Mouse (Mus musculus): ENCODE measurements at regions not wholly inside any gene's neighbourhood (a gene's known extent, or its start where the extent isn't known, plus 50 kb on each side); places are given as distances from the start of the nearest gene placed in this dataset.

DNA sequence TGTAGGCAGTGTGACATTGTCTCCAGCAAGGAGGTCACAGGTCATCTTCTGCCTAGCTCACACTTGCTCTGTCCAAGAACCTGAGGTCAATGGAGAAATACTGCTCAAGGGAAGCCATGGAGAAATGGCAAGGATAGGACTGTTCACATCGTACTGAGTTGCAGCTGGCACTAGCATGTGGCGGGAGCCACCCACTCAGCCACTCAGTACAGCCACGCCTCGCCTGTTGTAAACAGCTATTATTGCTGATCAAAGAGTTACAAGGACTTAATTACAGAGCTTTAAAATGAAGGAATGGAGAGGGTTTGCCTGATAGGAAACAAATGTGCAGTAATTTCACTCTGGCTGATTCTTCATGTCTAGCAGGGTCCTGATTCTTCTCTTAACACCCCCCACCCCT is 64.8 kb downstream of the Dll1 start:
- ATAC-seq, result no peak

DNA sequence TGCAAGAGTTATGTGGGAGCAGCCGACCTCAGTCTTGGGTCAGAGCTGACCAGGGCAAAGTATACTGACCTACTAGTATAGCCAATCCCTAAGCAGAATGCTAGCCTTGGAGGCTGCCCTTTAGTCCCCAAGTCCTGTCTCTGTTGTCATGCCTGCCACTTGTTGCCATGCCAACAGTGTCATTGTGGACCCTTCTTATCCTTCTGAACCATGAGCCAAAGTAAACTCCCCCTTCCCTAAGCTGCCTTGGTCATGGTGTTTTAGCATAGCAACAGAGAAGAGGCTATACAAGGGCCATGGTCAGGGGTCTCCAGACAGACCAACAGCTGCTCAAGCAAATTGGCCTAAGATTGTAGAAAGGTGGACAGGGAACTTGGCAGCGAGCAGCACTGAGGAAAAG is 66.2 kb downstream of the Dll1 start:
- ATAC-seq, result no peak

DNA sequence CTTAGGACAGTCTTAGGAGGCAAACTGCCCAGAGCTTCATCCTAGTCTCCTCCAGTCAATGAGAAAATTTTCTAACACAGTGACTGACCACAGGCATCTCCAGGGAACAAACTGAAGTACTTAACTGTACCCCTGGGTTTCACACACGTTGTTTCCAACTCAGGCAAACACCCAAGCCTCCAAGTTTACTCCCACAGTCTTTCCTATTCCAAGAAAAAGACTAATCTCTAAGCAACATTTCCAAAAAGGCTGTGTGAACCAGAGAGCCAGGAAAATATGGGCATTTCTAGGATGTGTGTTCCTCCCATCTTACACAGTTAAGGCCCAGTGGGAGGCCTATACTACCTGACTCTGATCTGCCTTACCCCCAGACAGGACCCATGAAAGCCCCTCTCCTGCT is 74.6 kb downstream of the Dll1 start:
- ATAC-seq, result no peak

DNA sequence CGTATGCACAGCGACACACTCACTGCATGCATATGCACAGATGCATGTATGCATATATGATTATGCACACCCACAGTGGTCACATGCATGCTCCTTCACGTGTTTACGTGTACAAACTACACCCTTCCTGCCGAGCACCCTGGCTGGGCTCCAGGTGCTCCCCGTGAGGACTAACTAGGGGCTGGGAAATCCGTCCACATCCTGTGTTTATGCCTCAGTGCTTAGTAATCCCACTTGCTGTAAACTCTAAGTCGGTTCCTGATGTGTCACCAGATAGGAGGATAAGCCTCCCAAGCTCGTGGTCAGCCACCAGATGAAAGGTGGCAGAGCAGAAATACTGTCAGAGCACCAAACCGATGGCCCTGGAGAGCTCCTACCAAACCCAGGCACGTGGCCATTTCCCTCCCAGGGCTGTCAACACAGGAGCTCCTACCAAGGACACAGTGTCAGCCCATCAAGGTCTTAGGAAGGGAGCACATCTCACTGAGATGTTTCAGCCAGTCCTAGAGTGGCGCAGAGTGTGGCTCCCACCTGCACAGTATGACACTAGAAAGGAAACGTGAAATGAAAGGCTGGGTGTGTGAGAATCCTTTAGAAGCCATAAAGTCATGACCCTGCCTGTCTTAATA is 76.8 kb downstream of the Dll1 start:
- no peak for ATAC-seq

DNA sequence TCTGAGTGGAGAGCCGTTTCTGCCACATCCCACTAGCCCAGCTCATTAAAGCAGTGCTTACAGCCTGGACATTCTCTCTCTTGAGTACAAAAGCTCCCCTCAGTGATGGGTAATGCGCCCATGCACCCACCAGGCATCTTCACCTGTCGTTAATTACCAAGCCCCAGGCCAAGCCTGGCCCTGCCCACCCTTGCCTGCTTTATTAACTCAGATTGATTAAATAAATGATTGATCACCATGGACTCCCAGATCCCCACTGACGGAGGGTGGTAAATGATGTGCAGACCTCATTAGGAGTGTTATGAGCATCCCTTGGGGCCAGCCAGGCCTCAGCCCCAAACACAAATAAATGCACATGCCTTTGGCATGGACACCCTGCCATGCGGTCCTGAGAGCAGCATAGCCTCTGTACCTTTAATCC is 82.5 kb downstream of the Dll1 start:
- ATAC-seq, result no peak

DNA sequence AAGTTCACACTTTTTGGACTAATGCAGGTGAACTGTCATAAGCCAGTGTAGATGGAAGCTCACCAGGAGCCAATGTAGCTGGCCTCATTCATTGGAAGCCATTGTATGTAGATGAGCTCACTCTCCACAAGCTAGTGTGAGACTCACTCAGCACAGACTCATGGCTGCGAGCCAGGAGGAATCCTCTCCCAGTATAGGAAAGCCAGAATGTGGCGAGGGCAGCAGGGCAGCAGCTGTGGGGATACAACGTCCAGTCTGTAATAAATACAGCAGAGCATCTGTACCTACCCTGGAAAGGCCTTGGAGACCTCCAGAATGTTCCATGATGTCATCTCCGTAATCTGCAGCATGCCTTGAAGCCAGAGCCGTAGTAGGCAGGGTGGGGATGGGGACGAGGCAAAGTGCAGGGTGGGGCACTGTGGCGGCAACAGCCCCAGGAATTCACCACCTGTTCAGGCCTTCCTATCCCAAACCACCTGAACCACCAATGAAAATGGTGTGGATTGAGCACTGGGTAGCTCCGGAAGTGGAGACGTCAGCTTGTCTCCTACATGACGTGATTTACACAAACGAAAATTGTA is 84.1 kb downstream of the Dll1 start:
- ATAC-seq, result no peak

DNA sequence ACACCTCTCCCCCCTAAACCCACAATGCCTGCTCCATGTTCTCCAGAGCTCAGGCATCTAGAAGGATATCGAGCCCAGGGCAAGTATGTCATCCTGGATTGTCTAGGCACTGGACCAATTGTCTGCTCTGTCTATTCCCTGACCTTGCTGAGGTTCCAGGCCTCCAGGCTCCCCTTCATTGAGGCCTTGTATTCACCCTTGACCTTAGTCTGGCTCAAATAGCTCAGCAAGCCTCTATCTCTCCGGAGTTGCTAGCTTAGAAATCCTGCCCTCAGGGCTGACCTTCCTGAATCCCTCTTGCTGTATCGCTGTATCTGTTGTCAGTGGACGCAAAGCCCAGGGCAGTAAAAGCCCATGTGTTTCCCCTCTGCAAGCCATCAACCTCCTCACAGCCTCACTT is 85.0 kb downstream of the Dll1 start:
- no peak for ATAC-seq

DNA sequence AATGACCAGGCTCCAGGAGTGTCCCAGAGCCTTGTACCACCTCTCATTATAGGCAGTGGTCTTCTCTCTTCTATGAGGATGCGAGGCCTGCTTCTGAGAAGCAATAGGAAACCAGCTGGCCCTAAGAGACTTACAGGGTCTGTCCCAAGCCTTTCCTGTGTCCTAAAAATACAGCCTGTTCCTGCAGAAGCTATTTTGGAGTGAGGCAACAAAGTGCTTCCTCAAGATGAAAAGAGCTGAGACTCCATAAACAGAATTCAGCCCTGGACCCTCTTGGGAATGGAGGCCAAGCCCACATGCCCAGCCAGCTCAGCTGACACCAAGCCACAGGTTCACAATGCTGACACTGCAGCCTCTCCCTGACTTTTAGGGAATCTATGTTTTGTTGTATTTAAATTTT is 86.3 kb downstream of the Dll1 start:
- no peak for ATAC-seq

DNA sequence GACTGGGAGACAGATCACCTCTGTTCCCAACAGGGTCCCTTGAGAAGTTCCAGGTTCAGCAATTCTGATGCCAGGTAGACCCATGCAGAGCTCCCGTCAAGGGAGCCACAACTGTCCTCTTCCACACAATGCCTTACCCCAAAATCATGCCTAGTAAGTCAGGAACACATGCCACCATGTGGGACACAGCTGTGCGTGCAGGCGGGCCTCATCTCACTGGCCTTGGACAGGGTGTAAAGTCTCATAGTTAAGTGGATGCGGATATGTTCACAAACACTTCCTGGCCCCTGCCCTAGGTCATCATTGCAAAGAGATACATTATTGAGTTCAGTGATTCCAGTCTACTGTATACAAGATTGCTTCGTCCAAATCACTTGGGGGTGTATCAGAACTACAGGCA is 87.6 kb downstream of the Dll1 start:
- ATAC-seq, result no peak

DNA sequence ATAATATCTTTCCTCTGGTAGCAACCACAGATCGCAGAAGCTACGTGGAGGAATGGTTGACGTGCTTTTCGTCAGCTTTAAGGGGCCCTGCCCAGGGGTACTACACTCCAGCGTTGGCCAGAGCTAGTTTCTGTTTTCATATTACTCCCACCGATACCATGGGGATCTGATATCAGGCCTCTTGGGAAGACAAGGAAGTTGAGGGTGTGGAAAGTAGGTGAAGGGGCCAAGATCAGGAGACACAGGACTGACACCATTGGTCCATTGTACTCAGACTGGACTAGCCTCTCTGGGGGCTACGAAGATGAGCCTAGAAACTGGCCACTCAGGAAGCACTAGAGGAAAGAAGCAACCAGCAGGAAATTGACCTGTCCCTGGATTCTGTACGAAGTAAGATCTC is 88.0 kb downstream of the Dll1 start:
- ATAC-seq, result no peak

DNA sequence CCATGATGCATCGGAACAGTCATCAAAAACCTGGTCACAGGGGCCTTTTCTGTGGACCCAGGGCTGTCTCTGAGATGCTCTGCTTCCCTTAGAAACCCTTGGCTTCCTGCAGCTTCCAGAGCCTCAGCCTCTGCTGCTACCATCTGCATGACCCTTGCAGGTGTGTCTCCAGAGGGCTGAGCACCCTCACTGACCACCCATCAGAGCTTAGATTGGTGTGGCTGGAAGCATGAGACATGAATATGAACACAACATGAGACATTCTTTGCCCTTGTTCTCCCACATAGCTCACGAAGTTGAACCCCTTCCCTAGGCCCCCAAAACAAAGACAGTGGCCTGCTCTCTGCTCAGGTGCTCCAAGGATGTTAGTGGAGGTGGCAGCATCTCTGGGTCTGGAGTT is 90.1 kb downstream of the Dll1 start:
- ATAC-seq, result no peak

DNA sequence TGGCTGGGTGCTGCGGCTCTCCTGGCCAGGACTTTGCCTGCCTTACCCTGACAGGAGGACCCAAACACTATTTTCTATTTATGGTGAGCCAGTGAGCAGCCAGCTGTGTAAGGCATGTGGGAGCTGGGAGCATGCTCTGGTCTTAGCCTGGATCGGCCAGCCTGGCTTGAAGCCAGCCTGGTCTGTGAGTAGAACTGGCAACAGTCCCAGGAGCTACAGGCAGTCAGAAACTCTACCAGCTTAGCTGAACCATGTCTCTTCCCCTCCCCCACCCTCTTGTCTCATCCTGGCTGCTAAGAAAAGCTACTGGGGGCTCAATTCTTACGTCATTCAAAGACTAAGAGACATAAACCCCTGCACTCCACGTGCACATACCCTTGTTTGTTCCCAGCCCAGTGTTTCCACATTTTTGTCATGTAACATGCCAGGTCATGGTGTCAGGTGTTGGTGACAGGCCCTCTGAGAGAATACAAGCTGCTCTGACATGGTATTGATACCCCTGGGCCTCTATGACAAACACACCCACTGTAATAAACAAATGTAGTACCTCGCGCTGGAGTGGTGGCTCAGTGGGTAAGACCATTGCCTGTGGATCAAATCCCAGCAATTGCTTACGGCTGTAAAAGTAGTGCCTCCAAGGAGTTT is 91.2 kb downstream of the Dll1 start:
- no peak for ATAC-seq

DNA sequence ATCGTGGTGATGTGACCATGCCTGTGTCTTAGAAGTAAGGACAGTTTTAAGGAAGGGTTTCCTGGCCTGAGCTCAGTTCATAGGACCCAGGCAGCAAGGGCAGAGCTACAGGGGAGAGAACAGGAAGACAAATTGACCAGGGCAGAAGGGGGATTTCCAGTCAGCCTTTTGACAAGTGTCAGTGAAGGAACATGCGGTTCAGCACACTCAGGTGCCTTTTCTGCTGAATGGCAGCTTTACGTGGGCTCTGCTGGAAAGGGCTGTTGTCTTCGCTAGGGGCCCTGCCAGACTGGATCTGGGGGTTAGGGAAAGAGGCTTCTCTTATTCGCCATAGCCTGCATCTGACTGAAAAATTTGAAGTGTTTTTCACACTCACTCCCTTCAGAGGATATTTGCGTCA is 106.8 kb downstream of the Dll1 start:
- no peak for ATAC-seq

DNA sequence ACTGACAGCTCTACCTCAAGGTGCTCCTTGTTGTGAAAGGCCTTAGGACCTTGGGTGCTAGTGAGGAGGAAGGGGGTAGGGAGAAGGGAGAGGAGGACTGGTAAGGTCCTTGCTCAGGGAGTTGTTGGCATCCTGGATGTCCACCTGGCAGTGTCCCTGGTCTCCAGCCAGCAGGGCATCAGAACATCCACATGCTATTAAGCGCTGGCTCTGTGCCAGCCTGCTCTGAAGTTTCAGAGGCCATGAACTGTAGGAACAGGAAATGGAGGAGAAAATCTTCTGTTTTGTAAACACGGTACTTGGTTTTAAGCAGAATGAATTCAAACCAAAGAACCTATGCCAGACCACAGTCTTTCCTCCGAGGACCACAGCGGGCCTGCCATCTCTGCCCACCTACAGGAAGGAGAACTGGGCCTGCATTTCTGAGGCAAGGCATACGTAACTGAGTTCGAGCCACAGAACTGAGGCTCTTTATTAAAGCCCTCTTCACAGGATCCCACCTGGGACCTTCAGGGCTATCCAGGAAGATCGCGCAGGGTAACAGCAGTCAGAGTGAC is 107.5 kb downstream of the Dll1 start:
- no peak for ATAC-seq

DNA sequence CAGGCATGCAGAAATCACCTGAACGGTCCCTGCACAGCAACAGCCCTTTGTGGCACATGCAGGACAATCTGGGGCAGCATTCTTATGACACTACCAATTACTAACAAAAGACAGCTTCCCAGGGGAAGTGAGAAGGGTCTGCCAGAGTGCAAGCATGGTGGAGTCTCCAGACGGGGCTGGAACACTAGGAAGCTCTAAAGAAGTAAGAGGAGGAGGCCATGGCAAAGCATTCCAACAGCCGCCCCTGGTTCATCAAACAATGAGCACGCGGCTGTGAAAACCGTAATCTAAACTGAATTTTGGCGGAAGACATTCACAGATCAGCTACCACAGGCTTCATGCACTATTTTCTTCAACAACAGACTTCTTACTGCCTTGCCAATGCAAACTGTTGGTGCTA is 109.0 kb downstream of the Dll1 start:
- ATAC-seq, result no peak

DNA sequence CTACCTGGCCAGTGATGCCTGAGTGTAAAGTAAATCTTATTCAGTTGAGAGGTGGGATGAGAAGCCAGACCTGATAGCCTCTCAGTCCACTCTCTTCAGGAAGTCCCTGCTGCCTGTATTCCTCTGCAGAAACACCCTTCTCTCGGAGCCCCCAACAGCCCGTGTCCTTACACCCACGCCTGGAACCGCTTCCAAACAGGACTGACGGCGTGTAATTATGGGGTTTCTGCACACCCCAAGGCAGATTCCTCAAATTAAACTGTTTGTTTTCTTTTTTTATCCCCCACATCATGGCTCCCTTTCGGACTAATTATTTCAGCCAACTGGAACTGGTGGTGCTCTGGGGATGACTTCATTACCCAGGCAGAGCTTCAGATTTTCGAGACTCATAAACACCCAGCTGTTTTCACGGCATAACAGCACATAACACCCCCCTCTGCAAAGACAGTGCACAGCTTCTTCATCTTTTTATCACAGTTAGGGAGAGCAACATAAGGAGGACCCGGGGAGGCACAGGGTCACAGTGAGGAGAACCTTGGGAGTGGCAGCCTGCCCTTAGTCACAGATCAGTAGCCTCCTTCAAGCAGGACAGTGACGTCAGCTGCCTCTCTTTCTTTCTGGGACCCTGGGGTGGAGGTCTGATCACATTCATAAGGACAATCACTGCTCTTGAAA is 117.1 kb downstream of the Dll1 start:
- ATAC-seq, result no peak

DNA sequence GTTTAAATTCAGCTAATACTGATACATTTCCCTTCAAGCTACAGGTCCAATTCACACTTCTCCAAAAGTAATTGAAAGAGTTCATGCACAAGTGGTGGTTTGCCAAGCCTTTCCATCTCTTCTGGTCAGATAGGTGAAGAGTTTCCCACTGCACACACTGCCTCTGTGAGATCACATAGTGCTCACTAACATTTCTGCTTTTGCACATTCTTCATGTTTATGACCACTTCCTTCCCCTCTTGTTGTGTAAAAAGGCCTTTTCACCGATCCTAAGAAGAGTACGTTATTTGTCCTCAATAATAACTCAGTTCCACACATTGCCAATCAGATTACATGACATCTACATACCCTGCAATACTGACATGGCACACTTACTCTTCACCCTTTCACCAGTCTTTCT is 120.8 kb downstream of the Dll1 start:
- ATAC-seq, result no peak

DNA sequence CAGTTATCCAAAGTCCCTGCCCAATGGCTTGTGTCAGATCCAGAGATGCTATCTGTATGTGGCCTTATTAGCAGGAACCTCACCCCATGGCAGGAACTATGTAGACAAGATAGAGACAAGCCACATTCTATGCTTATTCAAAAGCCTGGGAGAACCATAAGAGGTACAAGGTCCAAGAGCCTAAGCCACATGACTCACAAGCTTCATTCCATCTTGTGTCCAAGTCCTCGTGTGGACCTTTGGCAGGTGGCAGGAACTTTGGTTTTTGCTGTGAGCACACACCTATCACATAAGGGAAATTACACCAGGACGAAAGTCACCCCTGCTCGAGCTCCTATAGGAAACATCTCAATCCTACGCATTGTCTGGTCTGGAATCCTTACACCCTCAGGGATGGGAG is 122.9 kb downstream of the Dll1 start:
- ATAC-seq, result no peak

DNA sequence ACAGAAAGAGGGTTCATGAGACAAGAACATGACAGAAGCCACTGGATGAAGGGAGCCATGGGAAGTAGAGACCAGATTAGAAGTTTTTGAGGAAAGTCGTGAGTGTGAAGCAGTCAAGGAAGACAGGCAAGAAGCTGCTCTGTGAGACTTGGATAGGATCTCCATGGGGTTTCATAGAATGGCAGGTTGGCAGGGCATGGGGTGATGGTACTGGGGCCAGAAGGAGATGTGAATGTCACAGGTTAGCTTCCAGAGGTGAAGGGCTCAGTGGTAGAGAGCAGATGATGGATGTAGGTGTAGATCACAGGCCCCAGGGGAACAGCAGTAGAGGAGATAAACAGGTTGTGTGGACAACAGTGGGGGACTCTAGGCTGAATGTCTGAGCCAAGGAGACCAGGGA is 123.4 kb downstream of the Dll1 start:
- ATAC-seq, result no peak

DNA sequence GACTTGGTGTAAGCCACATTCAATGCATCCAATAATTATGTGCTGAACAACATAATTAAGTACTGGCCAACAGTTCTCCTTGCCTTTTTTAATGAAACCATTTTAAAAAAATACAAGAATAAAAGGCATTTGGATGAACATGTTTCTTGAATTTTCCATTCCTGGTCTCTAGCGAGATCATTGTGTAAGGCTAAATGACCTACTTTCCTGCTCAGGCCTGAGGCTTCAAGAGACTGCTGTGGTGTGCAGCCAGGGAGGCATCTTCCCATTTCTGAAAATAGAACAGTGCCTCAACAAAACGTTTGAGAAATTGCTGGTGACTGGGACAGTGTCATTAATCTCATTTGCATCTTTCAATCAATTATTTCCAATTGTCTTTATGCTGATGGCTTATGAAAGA is 124.5 kb downstream of the Dll1 start:
- ATAC-seq, result no peak

DNA sequence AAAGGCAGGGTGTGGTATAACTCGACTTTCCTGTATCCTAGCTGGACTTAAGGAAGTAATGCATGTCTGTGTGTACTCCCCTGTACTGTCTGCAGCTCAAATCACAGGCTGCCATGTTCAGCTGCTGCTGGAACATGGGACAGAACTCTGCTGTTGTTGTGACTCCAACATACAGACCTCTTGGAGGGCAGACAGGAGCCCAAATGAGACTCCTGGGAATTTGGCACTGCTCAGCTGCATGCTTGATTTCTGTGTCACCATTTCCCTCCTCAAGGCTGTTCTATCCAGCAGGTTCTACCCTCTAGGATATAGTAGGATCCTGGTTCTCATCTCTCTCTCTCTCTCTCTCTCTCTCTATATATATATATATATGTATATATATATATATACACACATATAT is 125.0 kb downstream of the Dll1 start:
- no peak for ATAC-seq

DNA sequence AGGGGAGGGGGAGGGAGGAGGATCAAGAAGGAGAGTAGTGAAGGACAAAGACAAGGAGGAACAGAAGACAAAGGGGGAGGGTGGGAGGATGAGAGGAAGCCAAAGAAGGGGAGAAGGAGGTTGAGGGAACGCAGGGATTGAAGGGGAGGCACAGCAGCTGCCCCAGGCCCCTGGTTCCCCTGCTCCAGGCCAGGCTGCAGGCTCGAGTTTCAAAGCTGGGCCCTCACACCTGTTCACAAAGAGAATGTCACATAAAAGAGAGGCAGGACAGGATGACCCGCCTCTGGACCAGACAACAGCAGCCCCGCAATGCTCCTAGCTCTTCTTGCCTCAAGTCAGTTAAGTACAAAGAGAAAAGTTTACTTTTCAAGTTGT is 128.3 kb downstream of the Dll1 start:
- no peak for ATAC-seq

DNA sequence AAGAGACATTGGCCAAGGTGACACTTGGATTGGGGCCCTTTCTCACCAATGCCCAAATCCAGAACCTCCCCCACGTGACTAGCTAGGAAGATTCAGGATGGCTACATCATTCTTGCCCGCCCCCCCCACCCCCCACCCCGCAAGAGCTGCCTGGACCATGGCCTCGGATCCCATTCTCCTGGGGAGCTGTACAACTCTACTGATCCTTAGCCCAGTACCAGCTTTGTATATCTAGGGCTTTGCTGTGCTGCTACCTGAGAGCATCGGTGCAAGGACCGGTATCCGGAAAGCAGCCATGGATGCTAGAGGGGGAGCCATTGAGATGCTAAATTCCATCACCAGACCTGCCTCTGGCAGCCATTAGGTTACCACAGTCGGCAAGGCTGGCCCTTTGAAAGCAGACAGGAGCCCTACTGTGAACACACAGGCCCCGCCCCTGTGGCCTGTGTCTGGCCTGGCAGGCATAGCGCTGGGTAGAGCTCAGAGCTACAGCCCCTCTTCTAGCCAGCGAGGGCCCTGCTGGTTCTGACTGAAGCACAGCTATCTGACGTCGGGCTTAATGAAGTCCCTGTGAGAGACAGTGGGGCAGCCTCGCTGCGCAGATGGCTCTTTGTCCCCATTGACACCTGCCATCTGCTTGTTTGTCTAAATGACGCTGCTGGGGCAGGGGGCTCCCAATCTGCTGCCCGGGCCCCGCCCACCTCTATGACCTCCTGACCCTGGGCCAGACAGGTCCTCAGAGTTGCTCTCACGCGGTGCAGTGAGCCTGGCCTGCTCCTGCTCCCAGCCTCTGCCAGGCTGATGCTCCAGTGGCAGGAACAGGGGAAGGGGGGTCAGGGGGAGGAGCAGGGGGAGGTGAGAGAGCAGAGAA is 128.9 kb downstream of the Dll1 start:
- ATAC-seq, result no peak

Measured in CD4-positive, CD25-positive, alpha-beta regulatory T cell, adult 4 months (primary cell).